Mouse (Mus musculus) 416B (cell line): Measurements from ENCODE around the gene Nabp2.
A peak's percentile ranks its signal among the peaks of the same experiment; 100 is the strongest.

Source experiments
- DNase-seq: peaks from one replicate; pipeline ENCODE4 v3.0.0; 2011; ENCODE audit warnings: low read depth

The Nabp2 gene

GRCm38 (mm10) chr10:128411211-128412054, at the start of gene Nabp2, which contains the start of gene Rnf41:
Gene Nabp2, minus strand, starts transcription at chr10:128411492.
Gene Rnf41, plus strand, starts transcription at chr10:128411657.
- DNase-seq, result peak; percentile 98

GRCm38 (mm10) chr10:128460270-128460630, 49.0 kb upstream of the Nabp2 start:
- DNase-seq, result no peak

- peak; percentile 48 for DNase-seq
These were observed 48.3 kb upstream of the Nabp2 start for GRCm38 (mm10) chr10:128459409-128460269.

- DNase-seq, result peak; percentile 63
These were observed 47.6 kb upstream of the Nabp2 start, which contains the start of gene Smarcc2 for GRCm38 (mm10) chr10:128458719-128459408. Gene Smarcc2, plus strand, starts transcription at chr10:128459248.

- DNase-seq, result peak; percentile 90
These were observed 47.0 kb upstream of the Nabp2 start for GRCm38 (mm10) chr10:128458348-128458718.

- no peak for DNase-seq
These were observed 46.4 kb upstream of the Nabp2 start for GRCm38 (mm10) chr10:128457676-128458075.

GRCm38 (mm10) chr10:128455280-128455679, 44.0 kb upstream of the Nabp2 start:
- peak; percentile 93 for DNase-seq

- DNase-seq, result no peak
These were observed 43.2 kb upstream of the Nabp2 start for GRCm38 (mm10) chr10:128454471-128454870.

- no peak for DNase-seq
These were observed 39.7 kb upstream of the Nabp2 start for GRCm38 (mm10) chr10:128451014-128451413.

- peak; percentile 46 for DNase-seq
These were observed 34.1 kb upstream of the Nabp2 start for GRCm38 (mm10) chr10:128445407-128445806.

GRCm38 (mm10) chr10:128444354-128444753, 33.1 kb upstream of the Nabp2 start:
- DNase-seq, result no peak

- no peak for DNase-seq
These were observed 31.4 kb upstream of the Nabp2 start for GRCm38 (mm10) chr10:128442718-128443117.

GRCm38 (mm10) chr10:128441324-128442119, 30.2 kb upstream of the Nabp2 start:
- DNase-seq, result no peak

GRCm38 (mm10) chr10:128440407-128440806, 29.1 kb upstream of the Nabp2 start:
- peak; percentile 34 for DNase-seq

- DNase-seq, result no peak
These were observed 27.5 kb upstream of the Nabp2 start for GRCm38 (mm10) chr10:128438675-128439279.

GRCm38 (mm10) chr10:128436376-128436775, 25.1 kb upstream of the Nabp2 start:
- DNase-seq, result no peak

GRCm38 (mm10) chr10:128435873-128436272, 24.6 kb upstream of the Nabp2 start:
- no peak for DNase-seq

GRCm38 (mm10) chr10:128435186-128435823, 24.0 kb upstream of the Nabp2 start:
- no peak for DNase-seq

GRCm38 (mm10) chr10:128434681-128435080, 23.4 kb upstream of the Nabp2 start:
- no peak for DNase-seq

GRCm38 (mm10) chr10:128433417-128433816, 22.1 kb upstream of the Nabp2 start:
- no peak for DNase-seq
